Mouse (Mus musculus): Measurements from ENCODE around the gene E130114P18Rik.

GRCm38 (mm10) chr4:97575447-97575846 is 202.4 kb downstream of the E130114P18Rik start:
- no peak for TF ChIP-seq POLR2A (IDR thresholded peaks at IDR 0.05; ENCODE audit: control insufficient read depth, low read depth, low read length)
- no peak for TF ChIP-seq CTCF (IDR thresholded peaks at IDR 0.05; ENCODE audit: control insufficient read depth, insufficient read depth, insufficient replicate concordance, low read depth, low read length)
